Mouse (Mus musculus) monocyte, adult 5-6 weeks (primary cell): ENCODE measurements around the gene Prkce. TPM values are rescaled to one million over a fixed set of nuclear protein-coding genes. Genes with fewer than 3 reads are reported as not detected.

Experiments
- ATAC-seq: fragments of 153-309, 156-312 bp; replicated peaks from 2 replicates; pipeline ENCODE4 v1.8.0; 2017; ENCODE audit warnings: mild to moderate bottlenecking; ENCODE audit not compliant: low TSS enrichment, insufficient number of reproducible peaks, severe bottlenecking, poor library complexity, low FRiP score
- total RNA-seq: library from RNA; stranded (forward); fragments of 200-1000, 200-491, 200-594 nt; gene quantifications from 3 replicates; pipeline ENCODE4 v1.2.3, GENCODE M21; 2017

The Prkce gene
- total RNA-seq, 1 experiment from 2014 or later, result 21.1 TPM

DNA sequence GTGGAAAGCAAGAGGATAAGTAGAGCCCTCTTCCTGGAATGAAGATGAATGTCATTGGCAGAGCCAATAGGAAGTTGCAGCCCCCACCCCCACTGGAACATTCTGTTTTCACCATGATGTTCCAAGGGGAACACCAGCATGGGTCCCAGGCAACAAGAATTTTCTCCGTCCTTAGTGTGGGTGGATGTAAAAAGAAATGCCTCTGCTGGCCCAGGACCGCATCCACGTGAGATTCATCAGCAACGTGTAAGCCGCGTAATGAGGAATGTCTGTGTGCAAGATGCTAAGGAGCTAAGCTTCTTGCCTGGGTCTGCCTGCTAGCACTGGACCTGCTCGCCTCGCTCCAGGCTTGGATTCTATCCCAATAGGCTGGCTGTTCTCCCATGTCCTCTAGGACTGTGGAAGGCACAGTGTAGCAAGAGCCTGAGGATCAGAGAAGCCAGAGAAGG, 337.6 kb downstream of the Prkce start, which contains the start of gene Gm10309:
TSS of gene Gm10309 (minus strand) at position 50 of the 449 bp plus-strand sequence.
- ATAC-seq, result no peak

DNA sequence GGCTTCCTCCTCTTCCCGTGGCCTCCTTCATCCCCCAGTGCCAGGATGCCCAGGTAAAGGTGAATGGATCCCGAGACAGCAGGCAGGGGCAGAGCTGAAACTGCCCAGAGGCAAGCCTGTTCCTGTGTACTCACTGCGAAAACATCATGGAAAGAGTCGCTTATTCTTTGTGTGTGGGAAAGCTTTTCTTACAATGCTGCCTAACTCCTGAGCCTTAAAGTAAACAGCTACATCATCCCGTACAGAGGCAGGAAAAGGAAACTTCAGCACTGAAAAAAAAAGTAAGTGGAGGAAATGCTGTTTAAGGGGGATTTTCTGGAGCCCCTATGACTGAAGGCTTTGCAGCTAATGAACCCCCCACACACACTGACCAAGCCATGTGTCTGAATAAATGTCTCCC, 339.3 kb downstream of the Prkce start:
- no peak for ATAC-seq

DNA sequence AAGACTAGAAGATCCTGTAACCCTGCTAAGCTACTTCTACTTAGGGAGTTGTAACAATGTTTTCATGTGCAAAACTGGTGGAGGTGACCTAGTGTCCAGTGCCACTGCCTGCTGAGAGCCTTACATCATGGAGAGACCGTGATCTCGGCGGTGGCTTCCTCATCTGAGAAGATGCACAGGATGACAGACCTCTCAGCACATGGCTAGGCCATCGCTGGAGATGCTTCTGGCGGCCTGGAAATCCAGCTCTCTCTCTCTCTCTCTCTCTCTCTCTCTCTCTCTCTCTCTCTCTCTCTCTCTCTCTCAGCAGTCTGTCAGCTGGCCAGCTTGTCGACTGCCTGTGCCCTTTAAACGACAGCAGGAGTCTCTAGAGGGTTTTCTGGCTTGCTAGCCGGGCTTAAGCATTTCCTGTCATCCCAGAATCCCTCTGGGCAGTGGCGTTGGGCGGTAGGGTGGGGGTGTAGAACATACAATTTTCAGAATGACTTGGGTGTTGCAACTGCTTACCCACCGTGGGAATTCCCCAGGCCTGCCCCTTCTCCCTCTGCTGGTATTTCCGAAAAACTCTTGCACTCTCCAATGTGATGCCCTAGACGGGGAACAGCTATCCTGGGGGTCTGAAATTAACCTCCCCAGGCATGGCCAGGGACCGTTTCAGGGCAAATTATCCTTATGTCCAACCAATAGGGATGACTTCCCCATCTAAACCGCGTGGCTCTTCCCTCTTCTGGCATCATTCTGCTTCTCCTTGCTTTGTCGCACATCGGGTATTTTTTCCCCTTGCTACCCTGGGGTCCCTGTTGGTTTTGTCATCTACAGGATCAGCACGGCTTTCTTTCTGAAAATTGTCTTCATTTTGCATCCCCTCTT, 340.0 kb downstream of the Prkce start:
- no peak for ATAC-seq

DNA sequence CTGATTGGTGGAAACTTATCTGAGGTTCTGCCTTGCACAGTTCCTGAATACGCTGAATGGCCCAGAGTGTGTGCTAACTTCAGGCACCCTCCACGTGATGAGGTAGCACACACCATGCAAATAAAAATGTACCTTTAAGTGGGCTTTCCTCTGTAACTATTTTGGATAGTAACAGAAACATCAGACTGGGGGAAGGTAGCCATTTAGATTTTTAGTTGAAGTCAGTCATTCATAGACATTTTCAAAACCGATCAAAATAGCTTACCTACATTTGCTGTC, 340.6 kb downstream of the Prkce start:
- no peak for ATAC-seq

DNA sequence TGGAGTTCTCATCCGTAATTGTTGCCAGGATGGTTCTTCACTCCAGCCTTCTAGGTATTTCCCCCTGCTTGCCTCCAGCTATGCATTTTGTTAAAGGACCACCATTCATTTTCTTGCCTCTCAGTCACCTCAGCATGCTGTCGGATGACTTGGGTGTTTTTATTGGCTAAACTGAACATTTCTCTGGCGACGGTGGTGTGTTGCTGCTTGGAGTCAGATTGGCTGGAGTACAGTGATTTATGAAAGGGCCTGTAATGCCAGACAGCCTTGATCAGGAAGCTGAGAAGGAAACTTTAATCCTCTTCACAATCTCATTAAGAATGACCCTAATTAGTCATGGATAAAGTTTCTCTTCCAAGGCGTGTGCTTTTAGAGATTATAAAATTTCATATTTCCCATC, 342.3 kb downstream of the Prkce start:
- ATAC-seq, result no peak

DNA sequence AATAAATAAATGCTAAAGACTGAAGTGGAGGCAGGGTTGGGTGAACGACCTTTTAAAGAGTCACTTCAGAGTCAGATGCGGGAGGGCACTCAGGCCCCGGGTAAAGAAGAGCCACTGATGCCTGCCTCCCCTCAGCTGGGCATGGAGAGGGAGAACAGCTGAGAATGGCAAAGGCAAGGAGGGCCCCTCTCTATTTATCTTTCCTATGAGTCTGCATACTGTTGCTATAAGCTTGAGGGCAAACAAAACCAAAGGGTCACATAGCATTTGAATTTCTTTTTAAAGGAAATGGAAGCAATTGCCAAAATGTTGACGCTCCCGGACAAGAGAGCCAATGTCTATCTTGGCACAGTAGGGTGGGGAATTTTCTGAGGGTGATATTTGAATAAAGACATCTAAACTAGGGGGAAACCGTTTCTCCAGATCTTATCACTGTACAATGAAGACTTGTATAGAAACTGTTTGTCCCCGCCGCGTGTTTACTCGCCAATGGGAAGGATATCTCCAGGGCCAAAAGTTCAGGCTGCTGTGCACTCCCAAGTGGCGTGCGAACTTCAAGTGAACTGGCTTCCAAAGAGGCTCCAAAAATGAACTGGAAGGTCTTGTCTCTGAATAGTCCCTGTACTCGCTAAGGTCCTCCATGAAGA, 347.5 kb downstream of the Prkce start:
- ATAC-seq, result no peak

DNA sequence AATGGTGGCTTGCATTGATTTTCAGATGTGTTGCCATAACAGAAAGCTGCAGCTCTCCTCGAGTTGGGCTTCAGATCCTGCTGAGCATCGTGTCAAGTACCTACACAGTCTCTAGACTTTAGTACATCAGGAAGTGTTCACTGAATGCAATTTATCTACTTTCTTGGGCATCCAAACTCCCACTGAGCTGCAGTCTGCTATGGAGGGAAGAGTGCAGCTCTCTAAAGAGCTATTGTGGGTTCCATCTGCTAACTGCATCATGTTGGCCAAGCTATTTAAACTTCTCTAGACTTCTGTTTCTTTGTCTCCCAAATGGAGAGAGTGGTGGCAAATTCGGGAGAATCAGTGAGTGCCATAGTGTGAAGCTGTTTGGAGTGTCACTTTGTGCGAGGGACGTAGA, 349.0 kb downstream of the Prkce start:
- no peak for ATAC-seq

DNA sequence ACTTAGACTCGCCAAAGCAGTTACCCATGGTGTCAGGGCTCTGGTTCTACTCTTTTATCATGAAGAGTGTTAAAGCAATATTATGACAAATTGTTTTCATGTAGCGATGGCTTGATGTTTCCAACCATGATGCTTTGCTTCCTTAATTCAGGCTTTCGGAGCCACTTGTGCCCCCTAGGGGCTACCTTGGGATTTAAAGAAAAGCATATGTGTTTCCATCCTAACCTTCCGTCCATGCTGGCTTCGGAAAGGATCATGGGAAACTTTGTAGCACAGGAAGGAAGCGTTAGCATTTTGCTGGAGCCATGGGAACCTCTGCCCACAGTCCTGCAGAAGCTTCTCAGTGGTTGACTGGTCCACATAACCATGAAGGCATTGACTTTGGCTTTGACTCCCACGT, 351.0 kb downstream of the Prkce start:
- ATAC-seq, result no peak

DNA sequence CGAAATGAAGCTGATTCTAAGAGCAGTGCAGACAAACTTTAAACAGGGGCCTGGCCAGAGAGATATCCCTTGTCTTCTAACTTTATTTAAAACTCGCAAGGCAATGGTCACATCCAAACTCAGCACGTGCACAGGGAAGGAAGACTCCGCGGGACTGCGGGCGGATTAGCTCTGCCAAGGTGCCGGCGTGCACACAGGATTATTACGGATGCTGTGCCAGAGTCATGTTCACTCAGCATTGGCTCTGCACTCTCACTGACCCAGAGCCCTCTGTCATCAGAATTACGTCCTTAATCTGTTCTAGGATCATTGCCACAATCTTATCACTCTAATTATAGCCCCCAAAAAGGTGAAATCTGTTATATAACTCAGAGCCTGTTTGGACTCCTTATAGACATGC, 353.7 kb downstream of the Prkce start:
- no peak for ATAC-seq

DNA sequence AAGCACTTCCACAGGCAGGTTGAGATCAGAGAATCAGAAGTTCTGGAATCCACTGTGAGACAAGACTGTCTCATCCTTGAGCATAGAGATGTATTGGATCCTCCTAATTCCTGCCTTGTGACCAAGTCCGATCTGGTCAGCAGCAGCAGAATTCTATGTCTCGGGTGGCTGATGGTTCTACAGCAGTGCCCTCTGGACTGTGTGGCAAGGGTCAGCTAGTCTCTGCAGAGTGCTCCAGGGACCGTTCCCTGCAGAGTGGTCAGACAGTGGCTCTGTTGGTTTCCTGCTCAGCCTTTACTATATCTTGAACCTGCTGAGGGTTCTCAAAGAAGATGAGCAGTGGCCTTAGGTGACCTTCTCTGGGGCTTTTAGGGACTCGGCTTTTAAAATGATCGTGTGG, 355.1 kb downstream of the Prkce start:
- ATAC-seq, result no peak

DNA sequence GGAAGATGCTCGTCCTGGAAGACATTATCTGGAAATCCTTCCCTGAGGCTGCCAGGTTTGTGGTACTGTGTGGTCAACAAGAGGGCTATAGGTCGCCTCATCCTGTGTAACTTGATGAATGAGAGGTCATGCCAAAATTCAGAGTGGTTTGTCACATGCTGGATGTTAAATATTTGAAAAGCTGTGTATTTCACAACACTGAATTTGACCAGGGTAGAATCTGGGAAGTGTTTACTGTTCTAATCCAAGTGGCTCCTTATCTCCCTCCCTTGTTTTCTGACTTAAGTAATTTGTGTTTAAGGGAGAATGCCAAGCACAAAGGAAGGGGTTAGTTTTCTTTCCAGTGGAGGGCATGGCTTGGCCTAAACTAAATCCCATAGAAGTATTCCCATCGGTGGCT, 355.8 kb downstream of the Prkce start:
- ATAC-seq, result no peak

DNA sequence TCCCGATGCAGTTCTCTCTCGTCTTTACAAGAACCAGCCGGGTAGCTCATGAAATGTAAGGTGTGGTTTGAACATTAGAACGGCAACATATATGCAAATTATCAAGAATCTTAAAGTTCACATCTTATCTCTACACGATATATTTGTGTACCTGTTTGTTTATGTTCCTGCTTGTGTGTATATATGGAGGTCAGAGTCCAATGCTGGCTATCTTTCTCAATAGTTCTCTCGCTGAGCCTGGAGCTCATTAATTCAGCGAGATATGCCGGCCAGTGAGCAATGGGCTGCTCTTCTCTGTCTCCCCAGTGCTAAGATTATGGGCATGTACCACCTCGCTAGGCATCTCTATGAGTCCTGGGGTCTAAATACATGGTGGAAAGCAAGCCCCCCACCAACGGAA, 356.3 kb downstream of the Prkce start:
- no peak for ATAC-seq

DNA sequence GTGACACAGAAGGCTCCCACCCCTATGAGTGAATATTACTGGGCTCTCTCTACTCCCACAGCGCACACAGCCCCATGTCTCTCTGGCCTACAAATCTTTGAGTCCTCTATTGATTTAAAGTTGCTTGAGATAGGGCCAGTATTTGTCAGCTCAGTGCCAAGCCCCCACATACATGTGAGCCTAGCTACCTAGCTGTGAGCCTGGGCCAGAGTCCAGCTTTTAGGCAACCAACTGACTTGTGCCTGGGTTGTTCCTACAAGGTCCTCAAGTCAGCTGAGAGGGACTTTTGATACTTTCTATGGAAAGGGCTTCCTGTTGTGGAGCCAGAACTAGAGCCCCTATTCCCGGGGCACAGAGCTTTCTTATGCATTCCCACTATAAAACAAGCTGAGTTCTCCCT, 357.5 kb downstream of the Prkce start:
- no peak for ATAC-seq

DNA sequence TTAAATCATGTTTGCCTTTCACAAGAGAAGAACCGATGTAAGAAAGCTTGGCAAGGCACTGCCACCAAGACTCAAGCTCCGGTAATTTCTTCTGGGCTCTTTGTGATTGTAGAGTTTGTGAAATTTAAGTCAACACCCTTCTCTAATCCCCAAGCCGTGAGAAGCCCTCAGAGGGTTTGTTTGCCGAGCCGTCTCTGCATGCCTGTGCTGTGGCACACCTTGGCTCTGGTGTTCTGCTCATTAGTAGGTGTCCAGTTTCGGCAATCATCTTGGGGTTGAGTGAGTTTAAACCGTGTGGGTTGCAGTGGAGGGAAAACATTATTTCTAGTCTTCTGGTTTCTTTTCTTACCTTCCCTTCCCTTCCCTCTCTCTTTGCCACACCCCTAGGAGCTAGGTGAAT, 358.4 kb downstream of the Prkce start:
- ATAC-seq, result no peak

DNA sequence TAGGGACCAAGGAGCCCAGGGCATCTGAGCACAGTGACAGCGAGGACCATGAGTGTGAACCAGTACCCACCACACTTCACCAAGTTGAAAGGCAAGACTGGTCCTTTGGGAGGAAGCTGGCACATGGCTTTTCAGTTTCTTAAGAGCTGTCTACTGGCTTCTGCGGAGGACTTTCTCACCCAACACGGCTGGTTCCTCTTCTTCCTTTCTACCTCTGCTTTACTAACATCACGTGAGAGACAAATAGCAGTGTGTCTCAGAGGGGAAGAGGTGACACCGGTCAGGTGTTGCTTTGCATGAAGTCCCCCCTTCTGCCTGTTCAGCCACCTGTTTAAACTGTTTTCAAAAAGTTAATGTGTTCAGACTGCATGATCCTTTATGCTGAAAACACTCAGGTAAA, 359.7 kb downstream of the Prkce start:
- ATAC-seq, result no peak

DNA sequence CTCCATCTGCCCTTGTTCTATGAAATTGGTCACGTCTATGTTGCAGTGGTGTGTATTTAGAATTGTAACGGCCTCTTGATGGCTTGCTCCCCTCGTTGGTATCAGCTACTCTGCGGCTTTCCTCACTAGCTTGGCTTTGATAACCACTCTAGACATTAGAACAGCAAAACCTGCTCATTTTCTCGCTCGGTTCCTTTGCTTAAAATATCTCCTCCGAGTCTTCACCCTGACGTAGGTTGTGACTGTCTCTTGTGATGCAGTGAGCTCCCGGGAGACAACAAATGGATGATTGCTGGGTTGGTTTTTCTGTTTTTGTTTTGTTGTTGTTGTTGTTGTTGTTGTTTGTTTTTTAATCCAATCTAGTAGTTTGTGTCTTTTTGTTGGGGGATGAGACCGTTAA, 361.4 kb downstream of the Prkce start:
- no peak for ATAC-seq

DNA sequence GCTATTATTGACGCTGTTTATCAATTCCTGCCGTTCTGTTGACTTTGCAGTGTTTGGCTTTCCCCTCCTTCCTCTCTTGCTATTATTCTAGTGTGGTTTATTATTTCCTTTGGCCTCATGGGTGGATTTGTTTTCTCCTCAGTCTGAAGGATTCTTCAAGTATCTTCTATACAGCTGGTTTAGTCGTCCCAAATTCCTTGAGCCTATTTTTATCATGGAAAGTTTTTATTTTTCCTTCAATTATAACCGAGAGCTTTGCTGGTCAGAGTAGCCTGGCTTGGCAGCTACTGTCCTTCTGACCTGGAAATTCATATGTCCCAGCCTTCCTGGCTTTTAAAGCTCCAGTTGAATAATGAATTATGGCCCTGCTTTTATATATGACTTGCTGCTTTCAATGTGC, 361.8 kb downstream of the Prkce start:
- no peak for ATAC-seq

DNA sequence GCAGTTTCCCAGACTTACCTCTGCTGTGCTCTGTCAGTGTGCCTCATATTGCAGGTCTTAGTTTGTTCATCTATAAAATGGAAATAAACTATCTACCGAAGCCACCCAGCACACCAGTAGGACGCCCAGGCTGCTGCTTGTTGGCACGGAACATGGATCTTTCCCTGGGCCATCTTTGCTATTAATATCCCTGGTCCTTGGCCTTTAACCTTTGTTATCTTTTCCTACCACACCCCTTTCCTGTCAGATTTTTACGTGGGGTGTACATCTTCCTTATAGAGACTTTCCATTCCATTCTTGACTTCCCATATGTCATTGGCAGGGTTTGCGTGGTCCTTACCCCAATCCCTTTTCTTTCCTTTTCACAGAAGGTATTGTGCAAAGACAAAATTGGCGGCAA, 363.6 kb downstream of the Prkce start:
- no peak for ATAC-seq

DNA sequence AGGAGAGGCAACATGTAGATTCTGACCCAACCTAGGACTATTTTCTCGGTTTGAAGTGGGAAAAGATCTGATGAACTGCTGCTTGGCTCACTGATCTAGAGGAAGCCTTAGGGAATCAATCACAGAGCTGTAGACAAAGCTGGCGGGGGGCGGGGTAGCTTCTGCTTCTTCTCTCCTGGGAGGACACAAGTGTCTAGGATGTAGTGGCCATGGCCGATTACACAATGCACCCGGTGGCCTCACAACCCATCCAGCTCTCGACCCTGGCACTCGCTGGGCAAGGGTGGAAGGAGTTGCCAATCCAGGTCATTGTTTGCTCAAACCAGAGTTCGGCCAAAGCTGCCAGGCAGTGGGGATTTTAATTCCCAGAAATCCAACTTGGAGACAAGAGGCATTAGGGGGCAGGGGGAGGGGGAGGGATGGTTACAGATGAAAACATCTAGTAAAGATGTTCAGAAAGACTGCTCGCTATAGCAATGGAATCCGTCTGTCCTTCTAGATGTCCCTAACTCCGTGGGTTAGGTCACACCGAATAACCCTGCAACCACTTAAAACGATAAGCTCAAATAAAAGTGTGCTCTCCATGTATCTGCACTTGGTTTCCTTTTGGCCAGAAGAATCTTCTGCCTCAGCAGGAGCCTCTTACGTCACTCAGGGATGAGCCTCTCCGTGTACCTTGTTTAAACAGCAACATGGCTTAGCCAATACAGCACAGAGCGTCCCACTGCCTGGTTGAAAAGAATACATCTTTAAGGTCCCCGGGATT, 365.4 kb downstream of the Prkce start:
- no peak for ATAC-seq

DNA sequence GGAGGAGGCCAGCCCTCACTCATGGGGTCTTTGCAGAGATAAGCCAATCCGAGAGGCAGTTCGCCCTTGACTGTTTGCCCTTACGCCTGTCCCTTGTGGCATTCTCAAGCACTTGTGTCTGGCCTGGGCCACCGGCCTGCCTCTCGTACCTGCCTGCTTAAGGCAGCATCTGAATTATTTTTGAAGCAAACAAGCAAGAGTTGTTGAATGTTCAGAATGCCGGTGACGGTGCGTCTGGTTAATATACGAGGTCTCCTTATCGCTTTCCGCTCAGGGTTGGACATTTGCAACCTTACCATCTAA, 365.9 kb downstream of the Prkce start:
- no peak for ATAC-seq
